Mouse (Mus musculus): ENCODE data around the gene Mast4. TPM values are rescaled to one million over a fixed set of nuclear protein-coding genes. Genes with fewer than 3 reads are reported as not detected.

Gene Mast4
- polyA plus RNA-seq, 1 experiment from 2014 or later = 0.36 TPM

DNA sequence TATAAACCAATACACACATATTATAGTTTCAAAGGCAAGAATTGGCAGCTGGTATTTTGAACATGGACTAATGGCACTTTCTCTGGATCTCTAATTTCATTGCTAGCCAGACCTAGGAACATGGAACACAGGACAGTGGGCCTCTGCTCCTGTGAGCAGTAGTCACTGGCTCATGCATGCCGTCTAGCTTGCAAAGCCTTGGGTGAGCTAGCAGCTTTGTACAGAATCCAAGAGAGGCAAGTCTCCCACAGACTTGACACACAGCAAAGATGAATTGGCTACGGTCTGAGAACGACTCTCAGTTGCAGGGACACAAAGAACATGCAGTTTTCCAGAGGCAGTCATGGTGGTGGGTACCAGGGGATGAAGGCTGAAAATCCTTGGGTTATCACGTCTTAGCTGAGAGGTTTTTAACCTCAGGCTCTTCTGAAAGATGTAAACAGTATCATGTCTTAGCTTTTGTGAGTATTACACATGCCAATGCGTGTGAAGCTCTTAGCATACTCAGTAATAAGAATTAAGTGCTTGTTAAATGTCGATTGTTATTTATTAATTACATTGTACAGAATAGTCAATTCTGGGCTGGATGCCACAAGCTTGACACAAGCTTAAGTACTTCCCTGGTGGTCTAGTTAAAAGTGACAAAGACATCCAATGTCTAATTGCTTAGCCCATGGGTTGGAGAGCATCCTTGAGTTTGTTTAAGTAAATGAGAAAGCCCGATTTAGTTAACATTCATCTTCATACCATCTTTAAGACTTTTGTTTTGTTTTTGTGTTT is 550.6 kb downstream of the Mast4 start:
- no peak overlapping the region for H3K27ac ChIP-seq
- 95% methylated on average over 7 of the region's 7 CpGs for WGBS (ENCODE audit: missing documents)

GRCm38 (mm10) chr13:102779275-102779674 is 555.0 kb downstream of the Mast4 start:
- Histone ChIP-seq H3K79me2 (ENCODE audit: inconsistent target) (no peaks in the 10 kb centered on the region), H3K27ac (no peak overlapping the region), H3K36me3 (ENCODE audit: inconsistent target) (no peaks in the 10 kb centered on the region), H3K4me3 (ENCODE audit: inconsistent target) (no peak overlapping the region)
- 84% methylated on average over 3 of the region's 3 CpGs for WGBS (ENCODE audit: missing documents)

More for the DNA sequence above, 550.6 kb downstream of the Mast4 start:
- Histone ChIP-seq H3K4me3 (ENCODE audit: inconsistent target) (no peak overlapping the region), H3K79me2 (ENCODE audit: inconsistent target) (no peaks in the 10 kb centered on the region), H3K36me3 (ENCODE audit: inconsistent target) (no peaks in the 10 kb centered on the region)

DNA sequence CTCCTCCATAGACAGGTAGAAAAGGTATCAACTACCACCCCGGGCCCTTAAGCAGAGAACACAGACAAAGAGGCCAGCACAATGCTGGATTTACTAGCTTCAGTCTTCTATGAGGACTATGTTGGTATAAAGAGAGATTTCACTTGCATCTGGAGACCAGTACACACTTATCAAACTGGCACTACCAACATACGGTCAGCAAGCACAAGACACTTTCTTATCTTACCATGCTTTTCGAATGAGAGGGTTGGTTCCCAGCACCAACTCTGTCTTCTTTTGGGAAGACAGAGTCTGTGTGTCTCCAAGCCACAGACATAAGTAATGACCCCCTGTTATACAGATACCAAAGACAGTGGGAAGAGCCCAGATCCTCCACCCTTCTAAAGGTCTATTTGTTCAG is 555.4 kb downstream of the Mast4 start:
- 95% methylated on average over 3 of the region's 3 CpGs for WGBS (ENCODE audit: missing documents)
- Histone ChIP-seq H3K27ac (no peak overlapping the region), H3K4me3 (ENCODE audit: inconsistent target) (no peak overlapping the region)

DNA sequence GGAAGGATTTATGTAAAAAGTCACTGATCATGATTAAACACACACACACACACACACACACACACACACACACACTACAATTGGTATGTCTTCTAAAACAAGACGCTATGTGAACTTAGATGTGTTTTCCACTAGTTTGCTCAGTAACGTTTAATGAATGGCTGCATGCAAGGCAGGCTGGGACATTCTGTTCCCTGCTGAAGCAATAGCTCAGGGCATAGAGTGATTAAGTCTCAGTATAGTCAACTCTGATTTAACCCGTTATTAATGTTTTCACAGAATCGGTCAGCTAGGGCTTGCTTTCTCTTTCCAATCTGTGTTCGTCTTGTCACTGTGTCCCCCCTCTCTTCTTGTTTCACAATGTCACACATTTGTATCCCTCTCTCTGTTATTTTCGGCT is 558.8 kb downstream of the Mast4 start:
- Histone ChIP-seq H3K36me3 (ENCODE audit: inconsistent target) (no peaks in the 10 kb centered on the region), H3K4me3 (ENCODE audit: inconsistent target) (no peak overlapping the region), H3K27ac (no peak overlapping the region), H3K79me2 (ENCODE audit: inconsistent target) (no peaks in the 10 kb centered on the region)
- WGBS (ENCODE audit: missing documents) = 85% methylated on average over 6 of the region's 6 CpGs

More for the DNA sequence above, 555.4 kb downstream of the Mast4 start:
- Histone ChIP-seq H3K79me2 (ENCODE audit: inconsistent target) (no peaks in the 10 kb centered on the region), H3K36me3 (ENCODE audit: inconsistent target) (no peaks in the 10 kb centered on the region)

DNA sequence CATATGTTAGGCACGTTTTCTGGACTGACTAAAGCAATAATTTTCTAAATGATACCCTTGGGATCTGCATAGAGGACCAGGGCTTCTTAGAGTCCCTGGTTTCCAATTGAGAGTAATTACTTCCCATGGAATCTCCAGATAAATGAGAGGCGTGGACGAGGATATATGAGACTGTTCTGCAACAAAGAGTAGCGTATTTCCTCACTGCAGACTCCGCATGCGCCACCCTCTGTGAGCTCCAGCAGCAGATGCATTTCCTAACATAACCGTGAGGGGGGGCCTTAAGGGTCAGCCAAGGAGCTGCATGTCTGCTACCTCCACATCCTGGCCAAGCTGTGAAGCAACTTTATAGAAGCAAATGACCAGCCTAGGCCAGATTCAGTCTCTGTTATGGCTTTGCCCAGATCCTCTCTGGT is 559.5 kb downstream of the Mast4 start:
- Histone ChIP-seq H3K36me3 (ENCODE audit: inconsistent target) (no peaks in the 10 kb centered on the region), H3K27ac (no peak overlapping the region), H3K79me2 (ENCODE audit: inconsistent target) (no peaks in the 10 kb centered on the region), H3K4me3 (ENCODE audit: inconsistent target) (no peak overlapping the region)
- 95% methylated on average over 7 of the region's 7 CpGs for WGBS (ENCODE audit: missing documents)

DNA sequence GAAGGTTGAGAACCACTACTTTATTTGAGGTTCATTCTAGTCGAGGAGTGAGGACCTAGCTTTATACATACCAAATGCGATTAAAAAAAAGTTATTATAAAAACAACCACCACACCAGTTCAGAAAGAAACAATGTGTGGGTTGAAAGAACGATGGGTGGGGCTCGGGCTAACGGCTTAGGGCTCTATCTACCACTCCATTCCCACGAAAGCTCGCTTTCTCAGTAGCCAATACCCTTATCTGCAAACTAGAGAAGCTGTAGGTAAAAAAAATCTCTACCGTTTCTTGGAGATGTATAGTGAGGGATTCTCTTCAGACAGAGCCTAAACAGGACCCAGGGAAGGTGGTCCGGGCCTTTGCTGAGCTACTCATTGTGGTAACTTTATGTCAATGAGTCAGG is 561.1 kb downstream of the Mast4 start:
- H3K36me3 ChIP-seq (ENCODE audit: inconsistent target) = no peaks in the 10 kb centered on the region
- H3K79me2 ChIP-seq (ENCODE audit: inconsistent target) = no peaks in the 10 kb centered on the region
- H3K4me3 ChIP-seq (ENCODE audit: inconsistent target) = no peak overlapping the region
- no peak overlapping the region for H3K27ac ChIP-seq
- 92% methylated on average over 9 of the region's 9 CpGs for WGBS (ENCODE audit: missing documents)

- no peak overlapping the region for H3K4me3 ChIP-seq (ENCODE audit: inconsistent target)
- H3K79me2 ChIP-seq (ENCODE audit: inconsistent target) = no peaks in the 10 kb centered on the region
- WGBS (ENCODE audit: missing documents) = 85% methylated on average over 8 of the region's 8 CpGs
- H3K27ac ChIP-seq = no peak overlapping the region
- no peaks in the 10 kb centered on the region; the same call in 1 of the 2 replicates for H3K36me3 ChIP-seq (ENCODE audit: inconsistent target)
These were observed 564.1 kb downstream of the Mast4 start for GRCm38 (mm10) chr13:102770194-102770593.

DNA sequence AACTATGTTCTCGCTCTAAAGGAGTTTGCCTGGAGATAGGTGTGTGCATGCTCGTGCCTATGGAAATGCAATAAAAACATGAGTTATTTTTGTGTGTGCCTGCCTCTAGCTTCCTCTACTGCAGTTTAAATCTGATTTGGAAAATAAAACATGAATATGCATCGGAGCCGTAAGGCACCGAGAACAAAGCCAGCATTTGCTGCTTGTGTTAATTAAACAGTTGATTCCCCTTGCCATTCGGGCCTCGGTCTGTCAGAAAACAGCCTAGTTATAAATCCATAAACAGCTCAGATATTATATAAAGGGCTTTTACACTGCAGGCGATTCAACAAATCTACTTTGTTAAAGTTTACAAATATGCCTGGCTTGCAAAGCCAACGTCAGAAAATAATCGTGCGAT is 565.8 kb downstream of the Mast4 start:
- no peaks in the 10 kb centered on the region for H3K79me2 ChIP-seq (ENCODE audit: inconsistent target)
- H3K4me3 ChIP-seq (ENCODE audit: inconsistent target) = no peak overlapping the region
- H3K27ac ChIP-seq = no peak overlapping the region
- WGBS (ENCODE audit: missing documents) = 98% methylated on average over 10 of the region's 11 CpGs
- H3K36me3 ChIP-seq (ENCODE audit: inconsistent target) = no peaks in the 10 kb centered on the region; the same call in 1 of the 2 replicates

- Histone ChIP-seq H3K27ac (no peak overlapping the region), H3K4me3 (ENCODE audit: inconsistent target) (no peak overlapping the region), H3K36me3 (ENCODE audit: inconsistent target) (no peaks in the 10 kb centered on the region; the same call in 1 of the 2 replicates), H3K79me2 (ENCODE audit: inconsistent target) (no peaks in the 10 kb centered on the region)
- WGBS (ENCODE audit: missing documents) = 95% methylated on average over 7 of the region's 7 CpGs
These were observed 567.2 kb downstream of the Mast4 start for GRCm38 (mm10) chr13:102767110-102767509.

DNA sequence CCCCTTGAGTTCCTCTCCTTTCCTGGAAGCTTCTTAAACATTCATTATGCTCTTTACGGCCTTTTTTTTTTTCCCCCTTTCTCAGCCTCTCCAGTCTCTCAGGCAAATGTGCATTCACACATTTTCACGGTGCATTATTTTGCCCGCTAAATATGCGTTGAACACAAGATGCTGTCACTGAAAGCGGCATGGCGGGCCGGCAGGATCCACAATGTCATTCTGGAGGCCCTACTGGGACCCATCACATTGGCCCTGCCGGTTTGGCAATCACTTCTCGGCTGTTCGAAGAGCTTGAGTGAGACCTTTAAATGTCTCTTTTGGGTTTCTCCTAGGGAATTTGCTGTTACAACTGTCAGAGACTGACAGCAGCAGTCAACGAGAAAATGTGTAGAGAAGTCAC is 569.1 kb downstream of the Mast4 start:
- no peaks in the 10 kb centered on the region; the same call in 1 of the 2 replicates for H3K36me3 ChIP-seq (ENCODE audit: inconsistent target)
- 99% methylated on average over 11 of the region's 11 CpGs for WGBS (ENCODE audit: missing documents)
- H3K27ac ChIP-seq = no peak overlapping the region
- no peak overlapping the region for H3K4me3 ChIP-seq (ENCODE audit: inconsistent target)
- no peaks in the 10 kb centered on the region for H3K79me2 ChIP-seq (ENCODE audit: inconsistent target)

- no peak overlapping the region for H3K27ac ChIP-seq
- no peak overlapping the region for H3K4me3 ChIP-seq (ENCODE audit: inconsistent target)
- WGBS (ENCODE audit: missing documents) = 93% methylated on average over 1 of the region's 1 CpGs
- H3K79me2 ChIP-seq (ENCODE audit: inconsistent target) = no peaks in the 10 kb centered on the region
- no peaks in the 10 kb centered on the region; the same call in 1 of the 2 replicates for H3K36me3 ChIP-seq (ENCODE audit: inconsistent target)
These were observed 570.1 kb downstream of the Mast4 start for GRCm38 (mm10) chr13:102764218-102764617.

GRCm38 (mm10) chr13:102762203-102762602 is 572.1 kb downstream of the Mast4 start:
- Histone ChIP-seq H3K4me3 (ENCODE audit: inconsistent target) (no peak overlapping the region), H3K27ac (no peak overlapping the region), H3K36me3 (ENCODE audit: inconsistent target) (no peaks in the 10 kb centered on the region; the same call in 1 of the 2 replicates), H3K79me2 (ENCODE audit: inconsistent target) (no peaks in the 10 kb centered on the region)
- 91% methylated on average over 10 of the region's 10 CpGs for WGBS (ENCODE audit: missing documents)

DNA sequence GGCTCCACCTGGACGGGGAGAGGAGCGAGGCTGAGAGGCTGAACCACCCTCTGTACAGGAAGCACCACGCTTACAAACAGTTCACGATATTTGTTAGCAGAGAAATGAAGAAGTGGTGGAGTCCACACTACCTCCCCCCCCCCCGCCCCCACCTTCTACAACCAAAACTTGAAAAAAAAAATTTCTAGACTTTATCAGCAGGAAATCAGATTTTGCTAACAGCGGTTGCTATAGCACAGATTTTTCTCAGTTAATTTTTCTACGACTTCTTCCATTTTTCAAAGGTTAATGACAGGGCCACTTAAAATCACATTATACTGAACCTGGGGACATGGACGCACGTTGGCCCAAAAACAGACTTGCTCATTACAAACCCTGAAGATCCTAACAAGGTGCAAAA is 572.9 kb downstream of the Mast4 start:
- no peak overlapping the region for H3K27ac ChIP-seq
- no peaks in the 10 kb centered on the region for H3K79me2 ChIP-seq (ENCODE audit: inconsistent target)
- no peak overlapping the region for H3K4me3 ChIP-seq (ENCODE audit: inconsistent target)
- no peaks in the 10 kb centered on the region; the same call in 1 of the 2 replicates for H3K36me3 ChIP-seq (ENCODE audit: inconsistent target)
- WGBS (ENCODE audit: missing documents) = 39% methylated on average over 9 of the region's 9 CpGs

DNA sequence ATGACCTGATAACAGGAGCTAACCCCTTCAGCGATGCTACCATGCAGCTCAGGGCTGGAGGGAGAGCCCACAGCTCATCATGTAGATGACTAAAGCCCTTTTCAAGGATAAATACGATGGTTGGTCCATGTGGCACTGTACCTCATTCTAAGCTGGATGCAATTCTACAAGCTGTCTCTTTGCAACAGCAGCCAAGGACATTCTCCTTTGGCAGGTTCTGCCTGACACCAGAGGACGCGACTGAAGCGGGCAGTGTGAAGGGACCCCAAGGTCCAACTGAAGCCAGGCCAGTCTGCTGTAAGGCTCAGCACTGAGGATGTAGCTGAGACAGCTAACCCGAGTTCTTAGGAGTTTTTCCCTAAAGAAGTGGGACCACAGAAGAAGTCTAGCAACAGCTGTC is 576.3 kb downstream of the Mast4 start:
- Histone ChIP-seq H3K4me3 (ENCODE audit: inconsistent target) (no peak overlapping the region), H3K36me3 (ENCODE audit: inconsistent target) (no peaks in the 10 kb centered on the region; the same call in 1 of the 2 replicates), H3K27ac (no peak overlapping the region), H3K79me2 (ENCODE audit: inconsistent target) (no peaks in the 10 kb centered on the region)
- 94% methylated on average over 6 of the region's 6 CpGs for WGBS (ENCODE audit: missing documents)

GRCm38 (mm10) chr13:102756071-102756470 is 578.2 kb downstream of the Mast4 start:
- peaks cover 6% of the 10 kb centered on the region; the same call in 1 of the 2 replicates for H3K36me3 ChIP-seq (ENCODE audit: inconsistent target)
- no peak overlapping the region for H3K27ac ChIP-seq
- 87% methylated on average over 8 of the region's 8 CpGs for whole genome bisulfite sequencing (ENCODE audit: missing documents)
- no peaks in the 10 kb centered on the region for H3K79me2 ChIP-seq (ENCODE audit: inconsistent target)
- no peak overlapping the region for H3K4me3 ChIP-seq (ENCODE audit: inconsistent target)
